Mouse (Mus musculus) naive thymus-derived CD4-positive, alpha-beta T cell, adult 5 months (primary cell): ENCODE results near the gene Dhodh. TPM values are rescaled to one million over a fixed set of nuclear protein-coding genes. Genes with fewer than 3 reads are reported as not detected.

Experiments used
- polyA plus RNA-seq: library from polyadenylated mRNA; unstranded; fragments of 100-300 nt; shearing (Covaris generic); gene quantifications from one replicate; pipeline ENCODE4 v1.2.1, GENCODE M21; 2017

The Dhodh gene
- 28.4 TPM for polyA plus RNA-seq

GRCm38 (mm10) chr8:109608271-109609152, at the start of gene Dhodh:
Gene Dhodh, minus strand, starts transcription at chr8:109608673.

GRCm38 (mm10) chr8:109614243-109615210, 6.1 kb upstream of the Dhodh start, which contains the start of gene Pkd1l3:
Gene Pkd1l3, plus strand, starts transcription at chr8:109614517.

GRCm38 (mm10) chr8:109578900-109579301, 29.6 kb downstream of the Dhodh start, which contains the start of gene Hp:
Gene Hp, minus strand, starts transcription at chr8:109579172.

DNA sequence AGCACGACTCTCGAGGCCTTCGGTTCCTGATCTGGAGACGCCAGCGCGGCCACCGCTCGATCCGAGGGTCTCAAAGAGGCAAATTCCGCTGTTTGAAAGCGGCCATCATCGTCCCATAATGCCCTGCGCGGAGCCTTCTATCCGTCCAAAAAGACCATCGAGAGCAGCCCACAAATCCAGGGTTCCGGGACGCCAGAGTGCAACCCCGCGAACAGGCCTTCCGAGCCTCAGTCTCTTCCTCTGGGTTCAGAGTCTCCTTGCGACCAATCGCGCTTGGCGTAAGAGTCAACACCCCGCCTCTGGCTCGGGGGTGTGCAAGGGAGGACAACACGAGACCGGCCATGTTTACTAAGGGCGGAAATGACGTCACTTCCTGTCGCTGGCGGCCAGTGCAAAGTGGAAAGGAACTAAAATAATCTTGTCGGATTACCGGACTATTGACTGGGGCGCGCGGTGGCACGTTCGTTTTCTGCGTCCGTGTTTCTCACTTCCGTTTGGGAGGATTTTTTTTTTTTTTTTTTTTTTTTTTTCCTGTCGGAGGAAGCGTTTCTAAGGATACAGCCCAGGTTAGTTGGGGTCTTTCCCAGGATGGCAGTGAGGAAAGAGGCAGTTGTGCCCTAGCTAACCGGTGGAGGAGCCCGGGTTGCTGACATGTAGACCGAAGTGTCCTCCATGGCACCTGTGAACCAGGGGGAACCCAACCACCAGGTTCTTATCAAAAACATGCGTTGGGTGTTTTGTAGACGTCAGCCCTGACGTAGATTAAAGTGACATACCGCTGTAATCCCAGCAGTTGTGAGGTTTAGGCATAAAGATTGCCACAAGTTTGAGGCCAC, 42.8 kb downstream of the Dhodh start, which contains the start of the genes Dhx38 and Txnl4b:
Gene Dhx38, minus strand, starts transcription at position 364 of the 836 bp plus-strand sequence.
Gene Txnl4b, plus strand, starts transcription at position 395 of the 836 bp plus-strand sequence.

Other genes with a start within 250 kb of the Dhodh start
- gene Pmfbp1, start 114.6 kb downstream of the Dhodh start, polyA plus RNA-seq, result not detected
- gene Dhx38, start 42.8 kb downstream of the Dhodh start, polyA plus RNA-seq, result 46.0 TPM
- 4.4 TPM for gene Txnl4b, start 42.8 kb downstream of the Dhodh start, polyA plus RNA-seq
- not detected for gene Hp, start 29.5 kb downstream of the Dhodh start, polyA plus RNA-seq
- gene Pkd1l3, start 5.8 kb upstream of the Dhodh start, polyA plus RNA-seq, result 1.2 TPM
- gene Ist1, start 84.6 kb upstream of the Dhodh start, polyA plus RNA-seq, result 147 TPM
- gene Zfp821, start 96.9 kb upstream of the Dhodh start, polyA plus RNA-seq, result 2.8 TPM
- gene Atxn1l, start 129.1 kb upstream of the Dhodh start, polyA plus RNA-seq, result 4.6 TPM
- gene Ap1g1, start 169.9 kb upstream of the Dhodh start, polyA plus RNA-seq, result 58.9 TPM